Mouse (Mus musculus): ENCODE measurements around the gene Cerk.
"Not testable (repeated sequence)": the region's sequence is repeated elsewhere in the genome, so short reads cannot be mapped to it uniquely, and the experiment has no call there.

Cerk gene

DNA sequence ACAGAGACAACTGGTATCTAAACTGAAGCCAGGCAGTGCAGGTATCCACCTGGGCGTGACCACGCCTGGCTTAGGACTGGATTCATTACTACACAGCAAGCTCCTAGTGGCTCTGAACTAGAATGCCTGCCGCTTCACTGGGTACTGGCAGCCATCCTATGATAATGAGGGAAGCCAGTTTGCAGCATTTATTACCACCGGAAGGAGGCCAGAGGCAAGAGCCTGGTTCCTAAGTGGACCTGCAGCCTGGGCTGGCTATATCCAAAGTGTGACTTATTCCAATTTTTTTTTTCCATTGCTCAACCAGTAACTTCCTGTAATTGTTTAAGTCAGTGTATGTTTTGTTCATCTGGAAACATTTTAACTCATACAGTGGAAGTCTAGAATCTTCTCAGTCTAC is 20.4 kb upstream of the Cerk start:
- DNase-seq (ENCODE audit: low spot score in 2 of 2), result no peak

DNA sequence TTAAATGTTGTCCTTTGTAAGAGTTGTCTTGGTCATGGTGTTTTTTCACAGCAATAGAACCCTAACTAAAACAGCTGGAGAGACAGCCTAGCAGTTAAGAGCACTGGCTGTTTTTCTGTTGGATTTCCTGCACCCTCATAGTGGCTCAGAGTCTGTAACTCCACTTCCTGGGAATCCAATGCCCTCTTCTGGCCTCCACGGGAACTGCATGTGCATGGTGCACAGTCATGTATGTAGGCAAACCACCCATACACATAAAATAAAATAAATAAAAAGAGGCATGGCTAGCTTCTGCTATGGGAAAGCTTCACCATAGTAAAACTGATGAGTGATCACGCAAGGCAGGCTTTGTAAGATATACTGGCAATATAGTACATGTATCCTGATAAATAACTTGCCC is 19.4 kb upstream of the Cerk start:
- DNase-seq (ENCODE audit: low spot score in 2 of 2), result no peak

DNA sequence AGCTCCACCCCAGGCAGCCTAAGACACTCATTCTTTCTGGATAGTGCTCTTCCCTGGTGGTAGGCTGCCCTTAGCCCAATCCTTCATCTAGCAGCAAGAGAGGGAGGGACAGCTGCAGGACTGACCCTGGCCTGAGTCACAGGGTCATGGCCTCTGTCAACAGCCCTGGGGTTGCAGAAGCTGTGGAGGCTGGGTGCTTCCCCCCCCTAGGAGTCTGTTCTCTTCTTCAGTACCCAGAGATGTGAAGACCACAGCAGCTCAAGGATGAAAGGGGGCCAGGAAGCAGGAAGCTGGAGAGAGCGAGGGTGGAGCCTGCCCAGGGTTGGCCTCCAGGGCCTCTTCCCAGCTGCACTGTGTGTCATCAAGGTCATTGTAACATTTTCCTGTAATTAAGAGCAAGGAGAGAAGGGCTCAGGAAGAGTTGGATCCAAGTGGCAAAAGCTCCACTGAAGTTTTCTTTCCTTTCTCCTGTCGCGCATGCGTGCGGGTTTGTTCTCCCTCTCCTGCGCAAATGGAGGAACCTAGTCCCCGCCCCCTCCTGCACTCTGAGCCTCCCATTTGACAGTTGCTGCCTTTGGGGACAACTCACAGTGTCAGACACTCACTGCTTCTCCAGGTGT is 18.1 kb upstream of the Cerk start:
- DNase-seq (ENCODE audit: low spot score in 2 of 2), result no peak

DNA sequence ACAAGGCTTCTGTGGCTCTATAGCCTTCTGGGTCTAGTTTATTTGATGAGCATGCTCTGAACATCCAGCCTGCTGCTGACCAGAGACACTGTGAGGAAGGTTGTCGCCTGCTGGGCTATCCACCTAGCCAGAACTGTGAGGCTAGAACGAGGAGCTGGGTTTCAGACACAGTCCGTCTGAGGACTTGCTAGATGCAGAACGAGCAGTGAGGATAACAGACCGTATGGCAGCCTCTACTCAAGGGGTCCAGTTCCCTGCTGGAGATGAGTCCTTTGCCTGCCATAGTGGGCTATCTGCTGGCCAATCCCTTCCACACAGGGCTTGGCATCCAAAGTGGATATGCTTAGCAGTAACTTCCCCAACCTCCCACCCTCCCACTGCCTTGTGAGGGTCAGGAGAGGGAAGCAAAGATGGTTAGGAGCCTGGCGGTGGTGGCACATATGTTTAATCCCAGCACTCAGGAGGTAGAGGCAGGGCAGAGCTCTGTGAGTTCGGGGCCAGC is 17.4 kb upstream of the Cerk start:
- DNase-seq (ENCODE audit: low spot score in 2 of 2), result no peak

DNA sequence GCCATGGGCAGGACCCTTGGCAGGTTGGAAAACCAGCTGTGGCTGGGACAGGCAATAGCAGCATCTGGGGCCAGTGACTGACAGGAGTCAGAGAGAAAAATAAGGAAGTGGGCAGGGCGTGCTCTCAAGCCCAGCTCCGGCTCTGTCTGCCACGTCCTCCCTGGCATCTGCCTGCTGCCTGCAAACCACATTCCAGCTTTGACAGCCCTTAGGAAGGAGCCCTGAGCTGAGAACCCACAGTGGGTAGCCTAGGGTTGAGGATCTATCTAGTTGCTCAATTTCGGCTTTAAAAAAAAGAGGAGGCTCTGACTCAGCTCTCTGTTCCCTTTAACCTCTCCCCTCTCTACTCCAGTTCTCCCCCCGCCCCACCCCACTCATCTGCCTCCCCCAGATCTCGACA is 16.7 kb upstream of the Cerk start:
- DNase-seq (ENCODE audit: low spot score in 2 of 2), result no peak

DNA sequence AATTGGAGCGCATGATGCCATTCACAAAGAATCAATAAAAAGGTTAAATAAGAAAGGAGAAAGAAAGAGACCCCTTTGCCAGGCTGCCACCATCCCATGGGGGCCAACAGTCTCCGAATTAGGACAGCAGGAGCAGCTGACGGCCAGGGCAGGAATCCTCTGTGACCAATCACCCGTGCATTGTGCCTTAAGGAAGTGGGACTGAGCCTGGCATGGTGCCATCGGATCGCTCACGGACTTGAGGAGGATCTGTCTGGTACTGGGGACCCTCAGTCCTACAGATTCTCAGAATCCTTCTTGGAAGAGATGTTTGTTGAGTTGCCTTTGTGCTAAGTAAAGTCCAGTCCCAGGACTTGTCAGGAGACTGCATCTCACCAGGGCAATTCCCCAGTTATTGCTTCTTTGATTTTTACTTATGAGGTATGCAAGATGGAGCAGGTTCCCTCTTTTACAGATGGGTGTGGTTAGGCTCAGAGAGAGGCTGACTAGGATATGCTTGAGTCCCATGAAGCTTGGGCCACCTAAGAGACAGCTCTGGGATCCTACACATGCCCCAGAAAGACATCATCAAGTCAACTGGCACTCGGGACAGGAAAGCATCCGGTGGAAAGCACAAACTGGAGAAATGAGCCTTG is 15.9 kb upstream of the Cerk start:
- no peak for DNase-seq (ENCODE audit: low spot score in 2 of 2)

DNA sequence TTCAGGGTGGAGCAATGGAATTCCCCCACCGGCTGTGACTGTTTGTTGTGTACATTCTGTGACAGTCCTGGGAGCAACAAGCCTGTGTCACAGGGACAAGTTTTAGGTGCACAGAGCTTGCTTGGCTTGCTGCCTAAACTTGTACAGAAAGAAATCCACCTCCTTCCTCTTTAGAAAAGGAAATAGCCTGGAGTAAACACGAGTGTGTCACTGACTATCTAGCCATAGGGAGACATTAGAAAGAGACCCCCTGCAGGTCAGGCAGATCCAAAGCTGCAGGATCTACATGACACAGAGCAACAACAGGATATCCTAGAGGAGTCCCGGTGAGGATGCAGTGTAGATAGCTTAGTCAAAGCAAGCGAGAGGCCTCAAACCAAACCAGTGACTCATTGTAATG is 15.2 kb upstream of the Cerk start:
- no peak for DNase-seq (ENCODE audit: low spot score in 2 of 2)

DNA sequence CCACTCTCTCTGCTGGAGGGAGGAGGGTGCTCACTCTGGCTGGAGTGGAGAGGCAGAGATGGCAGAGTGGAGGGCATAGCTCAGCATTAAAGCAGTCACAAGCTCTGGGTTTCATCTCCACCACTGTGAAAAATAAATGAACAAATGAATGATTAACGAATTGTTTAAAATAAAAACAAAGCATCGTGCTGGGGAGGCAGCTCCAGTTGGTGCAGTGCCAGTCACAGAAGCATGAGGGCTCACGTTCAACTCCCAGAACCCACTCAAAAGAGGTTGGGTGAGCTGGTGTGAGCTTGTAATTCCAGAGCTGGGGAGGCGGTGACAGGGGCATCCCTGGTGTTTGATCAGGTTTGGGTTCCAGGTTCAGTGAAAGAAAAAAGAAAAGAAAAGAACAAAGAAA is 14.2 kb upstream of the Cerk start:
- no peak for DNase-seq (ENCODE audit: low spot score in 2 of 2)

DNA sequence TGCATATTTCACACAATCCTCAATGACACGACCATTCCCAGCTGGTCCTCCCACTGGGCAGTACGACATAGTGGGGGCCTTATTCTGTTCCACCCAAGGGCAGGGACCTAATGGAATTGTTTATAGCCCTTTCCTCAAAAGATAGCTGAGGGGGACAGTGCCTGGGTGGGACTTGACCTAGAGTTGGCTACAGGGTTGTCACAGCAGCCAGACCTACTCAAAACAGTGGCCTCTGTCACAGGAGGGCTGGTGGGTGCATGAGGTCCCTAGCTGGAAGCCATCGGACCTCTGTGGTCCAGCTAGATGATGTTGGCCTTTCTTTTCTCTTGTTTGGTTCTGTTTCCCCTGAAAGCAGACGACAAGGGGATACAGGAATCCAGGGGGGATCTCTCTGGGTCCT is 13.5 kb upstream of the Cerk start:
- no peak for DNase-seq (ENCODE audit: low spot score in 2 of 2)

DNA sequence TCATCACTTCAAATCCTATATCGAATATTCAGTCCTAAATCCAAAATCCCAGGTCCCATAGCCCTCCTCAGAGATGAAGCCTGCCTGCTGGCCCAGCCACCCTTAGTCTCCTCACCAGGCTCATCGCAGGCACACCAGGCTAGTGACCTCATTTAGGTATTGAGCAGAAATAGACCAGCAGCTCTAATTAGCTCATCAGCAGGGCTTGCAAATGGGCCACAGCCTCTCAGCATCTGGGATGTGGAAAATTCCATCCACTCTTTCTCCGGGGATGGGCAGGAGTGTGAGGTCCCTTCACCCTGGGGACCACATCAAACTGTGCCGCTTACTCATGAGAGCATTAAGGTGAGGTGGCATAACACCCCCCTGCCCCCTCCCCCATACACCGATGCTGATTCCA is 13.1 kb upstream of the Cerk start:
- DNase-seq (ENCODE audit: low spot score in 2 of 2), result no peak

DNA sequence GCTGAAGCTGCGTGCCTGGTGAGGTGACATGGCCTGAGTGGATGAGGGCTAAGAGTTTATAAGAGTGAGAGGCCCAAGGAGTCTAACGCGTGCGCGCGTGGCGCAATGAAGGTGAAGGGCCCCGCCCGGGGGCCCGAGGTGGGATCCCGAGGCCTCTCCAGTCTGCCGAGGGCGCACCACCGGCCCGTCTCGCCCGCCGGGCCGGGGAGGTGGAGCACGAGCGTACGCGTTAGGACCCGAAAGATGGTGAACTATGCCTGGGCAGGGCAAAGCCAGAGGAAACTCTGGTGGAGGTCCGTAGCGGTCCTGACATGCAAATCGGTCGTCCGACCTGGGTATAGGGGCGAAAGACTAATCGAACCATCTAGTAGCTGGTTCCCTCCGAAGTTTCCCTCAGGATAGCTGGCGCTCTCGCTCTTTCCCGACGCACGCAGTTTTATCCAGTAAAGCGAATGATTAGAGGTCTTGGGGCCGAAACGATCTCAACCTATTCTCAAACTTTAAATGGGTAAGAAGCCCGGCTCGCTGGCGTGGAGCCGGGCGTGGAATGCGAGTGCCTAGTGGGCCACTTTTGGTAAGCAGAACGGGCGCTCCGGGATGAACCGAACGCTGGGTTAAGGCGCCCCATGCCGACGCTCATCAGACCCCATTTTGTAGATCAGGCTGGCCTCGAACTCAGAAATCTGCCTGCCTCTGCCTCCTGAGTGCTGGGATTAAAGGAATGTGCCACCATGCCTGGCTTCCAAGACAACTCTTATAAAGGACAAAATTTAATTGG is 8.9 kb upstream of the Cerk start:
- not testable (repeated sequence) for DNase-seq (ENCODE audit: low spot score in 2 of 2)

DNA sequence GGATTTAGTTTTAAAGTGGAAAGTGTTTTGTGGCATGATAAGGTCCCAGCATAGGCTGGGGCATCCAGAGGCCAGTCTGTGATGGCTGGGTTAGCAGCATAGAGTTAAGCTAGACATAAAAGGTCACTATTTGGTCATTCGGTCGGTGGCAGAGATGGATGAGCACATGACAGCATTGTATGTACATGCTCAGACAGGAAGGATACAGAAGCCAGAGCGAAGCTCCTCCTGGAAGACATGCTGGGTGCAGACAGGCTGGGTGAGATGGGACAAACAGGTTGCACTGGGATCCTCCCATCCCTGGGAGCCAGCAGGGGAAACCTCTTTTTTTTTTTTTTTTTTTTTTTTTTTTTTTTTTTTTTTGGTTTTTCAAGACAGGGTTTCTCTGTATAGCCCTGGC is 6.0 kb upstream of the Cerk start:
- DNase-seq (ENCODE audit: low spot score in 2 of 2), result no peak

DNA sequence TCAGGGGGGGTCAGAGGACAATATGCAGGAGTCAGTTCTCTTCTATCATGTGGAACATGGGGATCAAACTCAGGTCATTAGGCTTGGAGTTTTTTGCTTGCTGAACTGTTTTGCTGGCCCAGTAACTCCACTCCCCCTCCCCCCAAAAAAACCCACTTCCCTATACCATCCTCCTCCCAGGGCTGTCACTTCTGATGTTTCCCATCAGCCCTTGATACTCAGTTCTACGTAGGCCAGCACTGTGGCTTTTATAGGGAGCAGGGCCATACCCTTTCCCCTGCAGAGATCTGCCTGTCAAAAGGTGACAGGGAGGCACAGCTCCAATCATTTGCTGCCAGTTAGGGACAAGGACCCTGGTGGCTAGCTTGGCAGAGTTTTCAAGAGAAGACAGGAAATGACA is 5.6 kb upstream of the Cerk start:
- DNase-seq (ENCODE audit: low spot score in 2 of 2), result no peak

DNA sequence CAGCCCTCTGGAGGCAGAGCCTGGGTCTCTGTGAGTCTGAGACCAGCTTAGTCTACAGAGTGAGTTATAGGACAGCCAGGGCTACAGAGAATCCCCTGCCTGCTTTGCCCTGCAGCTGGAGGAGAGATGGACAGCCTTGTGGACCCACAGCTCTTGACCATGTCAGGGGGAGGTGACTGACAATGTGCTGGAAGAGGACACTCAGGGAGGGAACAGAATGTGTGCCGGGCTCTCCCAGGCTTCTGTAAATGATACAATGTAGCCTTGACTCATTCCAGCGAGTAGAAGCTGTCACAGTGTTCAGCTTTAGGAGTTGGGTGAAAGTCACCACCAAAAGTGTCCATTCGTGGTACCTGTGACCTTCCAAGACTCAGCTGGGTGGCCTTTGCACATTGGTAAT is 4.4 kb upstream of the Cerk start:
- DNase-seq (ENCODE audit: low spot score in 2 of 2), result no peak

DNA sequence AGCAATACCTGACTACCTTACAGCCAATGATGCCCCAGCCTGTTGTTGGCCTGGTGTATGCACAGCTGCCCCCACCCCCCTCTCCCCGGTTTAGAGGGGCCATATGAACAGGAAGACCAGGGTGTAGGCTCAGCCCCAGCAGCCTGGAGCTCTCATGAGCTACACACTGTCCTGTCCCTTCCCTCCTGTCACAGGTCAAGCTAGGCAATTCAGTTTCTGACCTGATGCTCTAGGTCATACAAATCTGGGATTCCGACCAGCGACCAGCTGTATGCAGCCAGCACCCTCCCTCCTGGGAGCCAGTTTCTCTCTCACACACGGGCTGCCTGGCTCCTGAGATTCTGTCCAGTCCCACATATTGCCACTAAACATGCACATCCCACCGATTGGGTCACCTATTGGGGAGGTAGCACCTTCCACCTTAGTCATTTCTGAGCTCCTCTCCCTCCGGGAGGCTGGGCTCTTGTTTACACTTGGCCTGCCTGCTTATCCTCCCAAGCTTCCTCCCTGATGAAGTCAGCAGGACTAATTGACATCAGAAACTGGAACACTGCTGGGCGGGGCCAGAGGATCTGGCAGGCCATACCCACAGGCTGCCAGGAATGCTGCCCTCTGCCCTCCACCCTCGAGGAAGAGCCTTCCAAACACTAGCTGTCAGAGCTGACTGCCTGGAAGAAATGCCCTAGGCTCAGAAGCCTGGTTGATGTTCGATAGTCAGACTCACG is 3.0 kb upstream of the Cerk start:
- DNase-seq (ENCODE audit: low spot score in 2 of 2), result no peak

DNA sequence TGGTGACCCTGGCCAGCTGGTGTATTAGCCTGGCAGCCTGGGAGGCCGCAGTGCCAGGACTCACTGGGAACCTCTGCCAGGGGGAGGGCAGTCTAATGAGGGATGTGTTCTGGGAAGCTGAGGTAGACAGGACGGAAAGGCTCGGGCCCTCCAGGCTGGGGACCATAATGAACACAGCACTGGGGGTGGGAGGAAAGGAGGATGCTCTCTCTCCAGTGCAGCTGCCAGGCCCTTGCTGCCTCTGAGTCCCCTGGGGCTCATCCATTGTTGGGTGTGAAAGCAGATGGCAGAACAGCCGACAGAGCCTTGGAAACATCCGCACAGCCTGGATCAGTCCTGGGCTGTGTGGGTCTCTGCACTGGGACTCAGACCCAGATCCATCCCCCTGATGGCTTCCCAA is 2.2 kb upstream of the Cerk start:
- DNase-seq (ENCODE audit: low spot score in 2 of 2), result no peak

DNA sequence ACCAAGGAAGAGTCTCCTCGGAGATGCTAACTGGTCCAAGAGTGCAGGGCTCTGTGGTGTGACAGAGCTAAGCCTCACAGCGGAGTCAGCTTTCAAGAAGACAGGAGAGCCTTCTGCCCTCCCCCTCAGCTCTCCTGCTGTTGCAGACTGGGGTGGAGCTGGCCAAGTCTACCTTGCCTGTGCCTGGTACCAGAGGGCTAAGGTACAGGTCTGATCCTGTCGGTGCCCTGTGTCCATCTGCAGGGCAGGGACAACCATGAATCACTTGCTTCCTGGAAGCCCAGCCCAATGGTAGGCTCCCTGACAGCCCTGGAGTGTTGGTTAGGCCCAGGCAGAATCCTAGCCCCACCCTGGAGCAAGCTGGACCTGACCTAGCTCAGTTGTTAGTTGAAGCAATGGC is 745 bp upstream of the Cerk start:
- DNase-seq (ENCODE audit: low spot score in 2 of 2), result no peak

DNA sequence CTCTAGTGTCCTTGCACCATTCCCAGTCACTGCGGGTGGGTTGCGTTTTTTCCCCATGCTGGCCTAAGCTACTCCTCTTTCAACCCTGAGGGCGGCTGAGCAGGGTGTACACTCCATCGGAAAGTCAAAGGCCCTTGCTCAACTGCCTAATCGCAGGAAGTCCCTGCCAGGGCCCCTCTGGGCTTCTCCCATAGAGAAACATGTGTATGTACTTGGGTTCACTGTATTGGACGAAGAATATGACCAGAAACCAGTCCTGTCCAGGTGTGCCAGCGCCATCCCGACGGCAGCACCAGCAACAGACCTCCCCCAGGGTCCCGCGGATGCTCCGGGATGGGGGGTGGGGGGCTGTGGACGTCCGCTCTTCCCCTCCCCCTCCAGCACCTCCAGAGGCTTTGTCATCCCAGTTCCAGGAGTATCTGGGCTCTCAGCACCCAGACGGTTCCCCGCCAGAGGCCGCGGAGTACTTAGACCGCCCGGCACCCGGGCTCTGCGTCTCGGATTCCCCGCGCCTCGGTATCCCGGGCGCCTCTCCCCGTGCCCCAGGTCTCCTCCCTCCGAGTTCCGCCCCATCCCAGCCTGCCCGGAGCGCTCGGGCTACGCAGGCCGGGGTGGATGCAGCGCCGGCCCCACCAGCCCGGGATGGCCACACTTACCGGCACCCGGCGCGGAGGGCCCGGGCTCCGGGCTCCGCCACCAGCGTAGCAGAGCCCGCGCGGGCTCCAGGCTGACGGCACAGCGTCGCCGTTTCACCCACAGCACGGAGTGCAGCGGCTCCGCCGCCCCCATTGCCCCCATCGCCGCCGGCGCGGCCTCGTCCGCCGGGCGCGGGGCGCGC is 871 bp downstream of the Cerk start:
- DNase-seq (ENCODE audit: low spot score in 2 of 2), result peak in 1 of 2 experiments; percentile 44

DNA sequence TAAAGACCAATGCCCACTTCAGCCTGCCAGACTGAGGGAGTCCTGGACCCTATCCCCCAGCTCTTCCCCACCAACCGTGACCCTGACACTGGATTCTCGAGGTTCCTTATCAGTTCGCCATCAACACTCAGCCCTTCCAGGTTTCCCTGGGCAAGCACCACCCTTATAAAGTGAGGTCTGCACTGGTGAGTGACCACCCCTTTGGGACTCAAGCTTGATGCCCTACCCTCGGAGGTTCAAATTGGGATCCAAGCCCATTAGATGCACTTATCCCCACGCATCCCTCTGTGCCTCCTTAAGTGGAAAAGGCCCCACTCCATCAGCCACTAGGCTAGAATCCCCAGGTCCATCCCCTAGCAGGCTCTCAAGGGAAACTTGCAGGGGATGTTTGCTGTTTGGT is 1.9 kb downstream of the Cerk start:
- DNase-seq (ENCODE audit: low spot score in 2 of 2), result no peak

DNA sequence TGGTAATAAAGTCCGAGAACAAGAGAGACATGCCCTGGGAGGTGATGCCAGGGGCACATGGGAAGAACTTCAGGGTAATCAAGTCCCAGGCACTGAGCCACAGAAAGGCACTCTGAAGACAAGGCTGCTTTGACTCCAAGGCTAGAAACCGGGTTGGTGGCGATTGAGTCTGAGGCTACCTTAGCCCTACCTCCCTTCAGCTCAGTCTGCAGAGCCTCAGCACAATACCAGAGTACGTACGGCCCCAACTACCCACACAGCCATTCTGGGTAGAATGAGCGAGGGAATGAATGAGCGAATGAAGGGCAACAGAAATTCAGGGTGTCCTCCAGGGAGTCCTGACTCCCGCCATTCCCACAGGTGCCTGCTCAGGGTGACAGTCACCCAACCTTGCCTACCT is 2.5 kb downstream of the Cerk start:
- no peak for DNase-seq (ENCODE audit: low spot score in 2 of 2)

DNA sequence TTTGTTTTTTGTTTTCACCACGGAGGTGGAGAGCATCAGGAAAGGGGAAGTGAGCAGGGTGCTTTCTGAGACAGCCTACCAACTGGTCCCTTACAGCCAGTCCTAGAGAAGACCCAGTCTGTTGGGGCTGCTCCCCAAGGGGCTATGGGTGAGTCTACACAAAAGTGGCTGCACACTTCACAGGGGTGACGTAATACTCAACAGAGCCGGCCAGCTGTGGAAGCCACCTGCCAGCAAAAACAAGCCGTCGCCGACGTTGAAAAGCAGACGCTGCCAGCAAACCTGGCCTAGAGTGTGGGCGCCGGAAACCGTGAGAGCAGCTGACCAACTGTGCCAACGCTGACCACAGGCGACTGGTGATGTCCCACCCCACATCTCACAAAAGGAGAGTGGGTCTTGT is 3.3 kb downstream of the Cerk start:
- no peak for DNase-seq (ENCODE audit: low spot score in 2 of 2)

Measured in frontal cortex, postnatal 25 days (tissue).